Mouse (Mus musculus) left cerebral cortex, adult 8-10 months (tissue): Measurements from ENCODE around the gene Alg9. TPM values are rescaled to one million over a fixed set of nuclear protein-coding genes. Genes with fewer than 3 reads are reported as not detected.

Experiments used
- DNase-seq, 2 experiments: peaks; one replicate each; pipeline ENCODE4 v3.0.0; 2022; ENCODE audit warnings: low spot score in 2 of 2
- total RNA-seq, 4 experiments: library from RNA; stranded (reverse); gene quantifications; 2 replicates each; pipeline ENCODE4 v1.2.4; 2022

The Alg9 gene
- 10 to 100 TPM; 26.1 to 31.9 (median 29.0) TPM for total RNA-seq

DNA sequence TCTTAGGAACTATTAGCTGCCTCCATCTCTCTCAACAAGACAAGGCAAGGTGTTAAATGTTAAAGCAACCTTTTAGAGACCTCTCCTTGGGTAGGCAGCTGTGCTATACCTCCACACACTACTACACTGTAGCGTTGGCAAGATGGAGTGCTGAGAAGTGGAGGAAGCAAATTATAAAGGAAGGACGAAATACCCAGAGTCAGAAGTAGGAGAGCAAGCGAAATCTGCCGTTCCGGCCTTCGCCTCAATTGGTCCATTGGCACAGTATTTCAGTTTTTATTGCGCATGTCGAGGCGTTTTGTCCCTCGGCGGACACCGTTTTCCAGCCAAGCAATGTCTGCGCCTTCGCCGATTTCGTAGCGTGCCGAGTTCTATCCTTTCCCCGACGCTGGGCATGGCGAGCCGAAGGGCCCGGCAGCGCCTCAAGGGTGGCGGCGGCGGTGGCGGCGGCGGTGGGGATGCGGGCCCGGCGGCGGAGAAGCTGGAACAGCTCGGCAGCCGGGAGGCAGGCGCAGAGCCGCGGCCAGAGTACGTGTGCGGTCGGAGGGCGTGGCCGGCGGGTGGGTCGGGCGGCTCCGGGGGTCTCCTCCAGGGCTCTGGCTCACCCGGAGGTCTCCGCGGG is at the start of gene Alg9, which contains the start of gene 1110032A03Rik:
Gene Alg9 (plus strand): TSS at position 29 of the 622 bp plus-strand sequence.
Gene 1110032A03Rik (minus strand): TSS at position 530 of the 622 bp plus-strand sequence.
- peak; percentile 81 to 92 for DNase-seq

DNA sequence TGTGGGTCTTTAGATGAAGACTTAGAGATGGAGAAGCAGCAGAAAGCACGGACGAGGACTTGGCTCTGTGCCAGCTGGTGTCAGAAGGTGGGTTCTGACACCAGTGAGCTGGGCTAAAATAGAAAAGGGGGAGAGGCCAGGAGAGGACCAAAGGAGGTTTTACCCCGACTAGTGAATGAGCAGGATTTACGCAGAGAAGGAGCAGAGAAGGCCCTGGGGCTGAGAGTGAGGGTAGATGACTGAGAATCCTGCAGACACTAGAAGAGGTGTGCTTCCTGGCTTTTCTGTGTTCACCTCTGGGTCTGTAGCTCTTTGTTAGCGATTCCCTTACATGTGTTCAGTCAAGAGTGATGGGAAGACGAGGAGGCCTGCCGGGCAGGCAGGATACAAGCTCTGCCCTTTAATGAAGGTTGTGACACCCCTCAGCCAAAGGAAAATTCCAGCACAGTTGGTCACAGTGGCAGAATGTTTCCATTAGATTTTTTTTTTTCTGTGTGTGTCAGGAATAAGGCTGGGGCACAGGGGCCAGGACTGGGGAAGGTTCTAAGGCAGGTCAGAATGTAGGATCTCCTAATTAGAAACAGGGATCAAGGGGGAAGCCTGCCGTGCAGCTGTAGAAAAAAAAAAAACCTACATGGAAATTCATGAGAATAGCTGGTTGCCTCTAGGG is 48.8 kb upstream of the Alg9 start:
- no peak for DNase-seq

DNA sequence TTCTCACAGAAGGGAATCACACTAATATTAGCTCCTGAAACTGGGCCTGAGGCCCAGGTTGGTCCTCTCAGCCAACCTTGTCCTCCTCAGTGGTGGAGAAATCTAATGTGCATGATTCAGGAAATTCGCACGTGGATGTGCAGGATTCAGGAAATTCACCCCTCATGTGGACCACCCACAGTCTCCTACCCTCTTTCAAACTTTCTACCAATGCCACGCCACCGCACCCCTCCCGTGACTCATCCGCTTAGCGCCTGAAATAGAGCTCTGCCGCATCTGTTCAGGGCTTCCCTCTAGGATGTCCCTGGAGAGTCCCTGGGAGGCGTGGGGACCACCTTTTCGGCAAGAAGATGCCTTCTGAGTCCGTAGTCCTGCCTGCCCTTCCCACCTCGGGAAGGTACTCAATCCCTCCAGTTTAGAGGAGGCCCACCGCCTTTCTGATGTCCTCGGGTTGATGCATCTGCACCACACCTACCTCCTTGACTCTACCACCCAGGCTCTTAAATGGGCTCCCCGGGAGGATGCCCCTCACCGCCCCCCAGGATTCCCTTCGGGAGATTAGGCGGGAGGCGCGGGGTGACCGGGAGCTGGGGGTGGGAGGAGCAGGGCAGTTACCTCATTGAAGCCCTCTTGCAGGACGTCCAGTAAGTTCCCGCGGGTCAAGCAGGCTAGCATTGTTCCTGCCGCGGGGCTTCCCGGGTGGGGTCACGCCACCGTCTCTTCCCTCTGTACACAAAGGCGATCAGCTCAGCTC is 47.5 kb upstream of the Alg9 start:
- DNase-seq: peak in 1 of 2 experiments; percentile 79

DNA sequence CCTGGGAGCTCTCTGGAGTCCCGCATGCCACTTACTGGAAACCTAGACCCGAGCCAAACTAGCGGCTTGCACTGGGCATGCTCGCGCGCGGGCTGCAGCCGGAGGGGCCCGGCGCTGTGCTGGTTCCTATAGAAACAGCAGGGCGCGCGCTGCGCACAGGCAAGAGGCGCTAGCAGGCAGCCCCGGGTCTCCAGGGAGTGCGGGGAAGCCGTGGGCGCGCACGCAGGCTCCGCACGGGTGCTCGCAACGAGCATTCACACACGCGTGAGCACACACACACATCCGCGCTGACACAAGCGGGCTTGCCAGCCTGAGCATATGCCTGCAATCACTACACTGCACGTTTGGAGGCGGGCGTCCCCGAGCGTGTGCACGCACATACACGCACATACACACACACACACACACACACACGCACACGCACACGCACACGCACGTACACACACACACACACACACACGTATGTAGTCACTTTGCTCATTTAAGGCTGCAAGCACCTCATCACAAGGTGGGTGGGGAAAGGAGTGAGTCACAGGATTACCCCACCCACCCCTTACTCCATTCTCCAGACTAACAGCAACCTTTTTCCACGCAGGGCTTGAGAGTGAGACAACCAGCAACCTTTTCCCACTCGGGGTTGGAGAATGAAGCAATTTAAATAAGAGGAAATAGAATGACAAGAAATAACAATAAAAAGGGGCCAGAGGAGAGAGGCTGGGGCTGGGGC is 46.7 kb upstream of the Alg9 start:
- DNase-seq: peak; percentile 64 to 92

GRCm38 (mm10) chr9:50729600-50729999 is 45.2 kb upstream of the Alg9 start:
- no peak for DNase-seq

DNA sequence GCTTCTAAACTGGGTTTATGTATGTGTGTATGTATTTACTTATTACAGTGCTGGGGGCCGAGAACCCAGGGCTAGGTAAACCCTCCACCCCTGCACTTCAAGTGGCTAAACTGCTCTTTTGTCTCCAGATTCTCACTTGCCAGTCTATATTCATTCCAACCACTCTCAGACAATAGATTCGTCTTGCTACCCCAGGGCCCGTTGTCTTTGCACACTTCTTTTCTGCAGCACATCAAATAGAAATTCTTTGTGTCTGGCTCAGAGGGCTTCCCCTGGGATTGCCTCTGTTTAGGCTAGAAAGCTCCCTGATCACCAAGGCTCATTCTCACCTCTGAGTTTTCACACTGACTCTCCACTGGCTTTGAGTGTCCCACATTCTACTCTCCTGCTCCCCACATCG is 42.3 kb upstream of the Alg9 start:
- DNase-seq: no peak

DNA sequence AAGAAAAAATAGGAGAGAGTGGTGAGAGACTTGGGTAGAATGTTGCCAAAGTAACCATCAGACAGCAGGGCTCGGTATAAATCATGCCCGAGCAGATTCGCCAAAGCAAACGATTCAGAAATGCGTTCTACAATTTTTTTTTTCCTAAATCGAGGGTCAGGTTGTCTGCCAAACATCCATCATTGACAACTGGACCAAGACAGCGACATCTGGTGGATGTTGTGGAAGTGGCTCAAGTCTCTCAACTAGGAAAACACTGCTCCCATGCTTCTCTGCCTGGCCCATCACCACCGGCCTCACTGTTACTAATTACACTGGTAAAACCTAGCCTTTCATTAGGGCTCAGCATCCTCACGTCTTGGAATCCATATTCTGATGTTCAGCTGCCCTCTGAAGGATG is 39.8 kb upstream of the Alg9 start:
- no peak for DNase-seq

DNA sequence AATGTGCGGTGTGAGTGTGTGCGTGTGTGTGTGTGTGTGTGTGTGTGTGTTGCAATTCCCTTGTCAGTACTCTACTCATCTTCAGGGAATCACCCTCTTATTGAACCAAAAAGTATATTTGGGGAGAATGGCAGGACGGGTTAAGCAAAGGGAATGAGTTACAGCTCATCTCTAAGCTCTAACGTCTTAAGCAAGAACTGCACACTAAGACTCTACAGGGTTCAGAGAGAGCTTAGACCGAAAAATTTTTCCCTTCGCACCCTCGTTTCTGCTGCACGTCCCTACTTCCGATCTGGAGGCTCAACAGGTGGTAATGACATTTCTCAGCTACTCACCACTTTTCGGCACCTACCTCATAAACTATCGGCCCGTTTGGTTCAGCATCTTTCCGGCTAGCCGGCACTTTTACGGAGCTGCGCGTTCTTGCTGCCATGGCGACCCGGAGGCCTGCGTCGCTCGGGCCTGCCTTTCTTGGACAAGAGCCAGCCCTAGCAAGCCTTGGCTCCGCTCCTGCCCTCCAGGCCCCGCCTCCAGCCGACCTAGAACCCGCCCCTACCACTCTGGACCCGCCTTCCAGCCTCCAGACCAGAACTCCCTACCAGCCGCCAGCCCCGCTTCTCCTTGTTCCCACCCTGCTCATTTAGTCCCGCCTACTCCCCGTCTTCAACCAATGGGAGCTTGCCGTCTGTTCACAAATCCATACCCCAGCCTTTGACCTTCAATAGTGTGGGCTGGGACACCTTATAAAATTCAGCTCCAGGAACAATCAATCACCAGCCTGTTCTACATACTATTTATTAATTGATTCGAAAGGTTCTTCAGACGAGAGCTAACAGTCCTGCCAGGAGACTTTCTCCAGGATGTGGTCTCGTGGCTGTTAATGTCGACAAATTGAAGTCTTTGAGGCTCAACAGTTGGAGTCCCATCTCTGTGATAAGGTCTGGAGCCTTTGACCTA is 35.6 kb upstream of the Alg9 start, which contains the start of gene Dixdc1:
Gene Dixdc1 (minus strand): TSS at position 604 of the 957 bp plus-strand sequence.
- peak; percentile 80 to 84 for DNase-seq

- no peak for DNase-seq
Observed at GRCm38 (mm10) chr9:50740867-50741784, 33.7 kb upstream of the Alg9 start.

DNA sequence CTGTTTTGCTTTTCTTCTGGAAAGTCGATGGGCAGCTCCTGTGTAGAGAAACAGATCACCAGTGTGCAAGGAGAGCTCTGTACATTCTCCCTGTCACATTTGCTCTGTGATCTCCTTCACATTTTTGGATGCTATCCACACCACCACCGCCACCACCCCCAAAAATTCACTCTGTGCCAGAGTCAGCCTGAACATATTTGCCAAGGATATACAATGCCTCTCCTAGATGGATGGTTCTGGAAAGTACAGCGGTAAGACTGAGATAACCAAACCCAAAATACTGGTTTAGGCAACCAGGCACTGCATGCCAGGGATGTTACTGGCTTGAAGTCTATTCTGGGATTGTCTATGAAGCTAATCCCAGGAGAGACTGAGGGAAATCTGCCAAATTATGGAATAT is 32.6 kb upstream of the Alg9 start:
- DNase-seq: no peak

DNA sequence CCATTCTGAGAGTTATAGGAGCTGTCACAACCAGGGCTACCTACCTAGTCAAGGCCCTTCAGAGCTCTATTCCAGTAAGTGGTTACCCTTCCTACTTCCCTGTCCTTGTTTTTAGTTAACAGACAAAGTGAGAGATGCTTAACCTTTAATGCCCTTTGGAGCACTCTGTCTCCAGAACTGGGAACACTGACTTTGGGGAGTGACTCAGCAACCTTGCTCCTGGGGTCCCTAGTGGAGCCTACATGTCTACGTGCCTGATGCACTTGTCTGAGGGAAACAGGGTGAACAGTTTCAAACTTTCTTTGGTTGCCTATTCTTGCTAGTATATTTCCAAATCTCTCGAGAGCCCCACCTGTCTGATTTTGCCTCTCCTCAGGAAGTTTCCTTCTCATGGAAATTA is 32.1 kb upstream of the Alg9 start:
- no peak for DNase-seq

- no peak for DNase-seq
Observed at GRCm38 (mm10) chr9:50745806-50746205, 29.0 kb upstream of the Alg9 start.

DNA sequence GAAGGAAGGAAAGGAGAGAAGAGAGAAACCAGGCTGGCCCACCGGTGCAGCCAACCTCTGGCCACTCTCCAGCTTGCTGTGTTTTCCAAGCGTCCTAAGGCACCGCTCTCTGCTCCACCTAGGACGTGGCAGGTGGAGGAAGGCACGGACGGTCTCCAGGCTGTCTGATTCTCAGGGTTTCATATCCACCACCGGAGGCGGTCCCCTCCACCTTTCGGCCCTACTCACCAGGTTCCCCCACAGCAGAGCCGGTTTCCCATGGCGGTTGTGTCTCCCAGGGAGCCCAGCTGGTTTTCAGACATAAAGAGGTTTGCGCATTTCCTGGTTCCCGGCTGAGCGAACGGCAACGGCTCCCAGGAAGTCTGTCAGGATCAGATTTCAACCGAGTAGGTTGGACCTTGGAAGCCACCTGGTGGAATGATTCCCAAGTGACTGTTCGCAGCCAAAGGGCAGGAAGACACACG is 28.6 kb upstream of the Alg9 start, which contains the start of gene 2310030G06Rik:
Gene 2310030G06Rik (minus strand): TSS at position 323 of the 464 bp plus-strand sequence.
- DNase-seq: no peak

GRCm38 (mm10) chr9:50750706-50751105 is 24.1 kb upstream of the Alg9 start:
- no peak for DNase-seq

GRCm38 (mm10) chr9:50751323-50751722 is 23.5 kb upstream of the Alg9 start, which contains the start of gene Cryab:
Gene Cryab, plus strand, starts transcription at chr9:50751325.
- DNase-seq: no peak

DNA sequence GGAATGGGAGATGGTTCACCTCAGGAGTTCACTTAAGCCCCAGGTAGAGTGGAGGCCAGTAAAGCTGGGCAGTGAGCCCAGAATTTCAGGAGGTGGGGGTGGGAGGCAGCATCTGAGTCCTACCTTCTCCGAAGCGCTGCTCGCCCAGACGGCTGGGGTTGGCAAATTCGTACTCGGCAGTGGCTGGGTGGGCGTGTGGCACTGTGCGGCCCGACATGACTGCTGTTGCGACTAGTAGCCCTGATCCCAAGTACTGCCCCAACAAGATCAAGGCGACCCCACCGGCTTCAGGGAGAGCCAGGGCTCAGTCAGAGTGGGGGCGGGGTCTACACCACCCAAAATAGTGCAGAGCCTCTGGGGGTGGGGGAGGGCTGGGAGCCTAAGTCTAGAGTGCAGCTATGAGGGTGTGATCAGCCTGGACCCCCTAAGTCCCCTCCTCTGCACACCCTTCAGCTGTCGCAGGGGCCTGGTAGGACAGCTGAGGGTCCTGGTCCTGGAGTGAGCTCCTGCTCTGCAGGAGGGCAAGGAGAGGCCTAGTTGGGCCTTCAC is 22.7 kb upstream of the Alg9 start, which contains the start of gene Hspb2:
Gene Hspb2 (minus strand): TSS at position 301 of the 549 bp plus-strand sequence.
- no peak for DNase-seq

- DNase-seq: peak in 1 of 2 experiments; percentile 77
Observed at GRCm38 (mm10) chr9:50752784-50753615, 21.8 kb upstream of the Alg9 start.

- no peak for DNase-seq
Observed at GRCm38 (mm10) chr9:50753947-50754346, 20.9 kb upstream of the Alg9 start.
